Mouse (Mus musculus) kidney, adult 2 months (tissue): ENCODE measurements at regions not wholly inside any gene's neighbourhood (a gene's known extent, or its start where the extent isn't known, plus 50 kb on each side); places are given as distances from the start of the nearest gene placed in this dataset.

ENCODE experiments used
- CTCF ChIP-seq: fragments of 200-500 bp; conservative IDR thresholded peaks from 2 replicates; pipeline ENCODE4 v1.5.1; 2011; ENCODE audit warnings: low read depth, mild to moderate bottlenecking, control low read depth, low read length, moderate library complexity, mixed read lengths; ENCODE audit not compliant: insufficient read depth, insufficient read length
- POLR2A ChIP-seq: fragments of 200-500 bp; IDR thresholded peaks from one replicate; pipeline ENCODE4 v1.6.1; 2011; ENCODE audit warnings: low read depth, low read length, control low read depth

GRCm38 (mm10) chr13:5920422-5920821, 59.1 kb downstream of the Klf6 start:
- TF ChIP-seq CTCF = no peak
- no peak for TF ChIP-seq POLR2A
